Mouse (Mus musculus) bone marrow macrophage, adult 2 months (primary cell): ENCODE measurements at regions not wholly inside any gene's neighbourhood (a gene's known extent, or its start where the extent isn't known, plus 50 kb on each side); places are given as distances from the start of the nearest gene placed in this dataset.

ENCODE experiments used
- CTCF ChIP-seq: IDR thresholded peaks from 2 replicates; pipeline ENCODE4 v1.5.1; 2012; ENCODE audit warnings: low read depth, mild to moderate bottlenecking, low read length, moderate library complexity
- POLR2A ChIP-seq: IDR thresholded peaks from 2 replicates; pipeline ENCODE4 v1.6.1; 2012; ENCODE audit warnings: mild to moderate bottlenecking, low read depth, low read length, borderline replicate concordance

DNA sequence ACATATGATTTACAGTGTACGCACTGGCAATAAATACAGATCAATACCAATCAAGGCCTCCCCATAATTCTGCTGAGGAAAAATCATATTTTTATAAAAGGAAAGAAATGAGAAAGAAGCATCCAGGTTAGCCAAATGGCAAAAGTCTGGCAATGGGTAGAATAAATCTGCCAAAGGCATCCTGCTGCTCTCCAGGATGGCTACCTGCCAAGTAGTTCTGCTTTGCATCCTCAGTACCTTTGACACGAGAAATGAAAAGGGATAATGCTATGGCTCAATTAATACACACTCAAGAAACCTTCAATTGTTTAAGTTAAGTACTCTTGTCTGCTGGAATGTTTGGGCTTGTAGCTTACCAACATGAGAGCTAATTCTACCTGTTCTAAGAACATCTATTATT, 451.2 kb upstream of the Marcks start:
- TF ChIP-seq POLR2A (no peak), CTCF (no peak)
